Mouse (Mus musculus) Patski (cell line): ENCODE results near the gene Mansc1. TPM values are rescaled to one million over a fixed set of nuclear protein-coding genes. Genes with fewer than 3 reads are reported as not detected.

ENCODE experiments used
- ATAC-seq: fragments of 100-300 bp; one replicate; pipeline ENCODE4 v1.8.0; 2021
- CTCF ChIA-PET: fragments of 350-600 bp; sonication (Branson Sonifier 250); formaldehyde crosslinking; loops from one replicate; lab custom pipeline; 2022; ENCODE audit warnings: inconsistent platforms; lab: Charles Lee
- POLR2A ChIA-PET: fragments of 350-600 bp; sonication (Branson Sonifier 250); formaldehyde crosslinking; loops from one replicate; lab custom pipeline; 2022; ENCODE audit warnings: antibody characterized with exemption, inconsistent platforms; lab: Charles Lee
- DNase-seq: peaks from one replicate; pipeline ENCODE4 v3.0.0-alpha.2; 2011; ENCODE audit warnings: low read depth, low spot score
- H3K27me3 ChIP-seq: fragments of 371-371 bp; one replicate; pipeline ENCODE4 v1.5.1; 2021
- CTCF ChIP-seq: fragments of 100-300 bp; IDR thresholded peaks from one replicate; pipeline ENCODE4 v1.5.1; 2021
- in situ Hi-C: fragments of 300-500 bp; cut with MboI; formaldehyde crosslinking; loops from 3 replicates; pipeline ENCODE4 v1.11.1; 2018; ENCODE audit warnings: low pct_unique_long_range_greater_than_20kb, mixed read lengths
- polyA plus RNA-seq: library from polyadenylated mRNA; unstranded; gene quantifications from one replicate; pipeline ENCODE4 v1.2.3, GENCODE M21; 2021

The Mansc1 gene
- polyA plus RNA-seq, 1 experiment from 2014 or later: not detected

GRCm38 (mm10) chr6:134620129-134620528 lies 12.2 kb downstream of the Mansc1 start:
- ChIA-PET CTCF (interaction anchor here (1.1 to 1.7 kb wide), 2 partner anchors 18 to 193 kb away, joined by 3 to 4 read pairs; no protein-coding TSS in a partner anchor), POLR2A (no interaction called here)
- ATAC-seq: no peak
- DNase-seq: no peak
- in situ Hi-C loops: loop anchor here (25.0 kb wide), 1 partner anchor 358 kb away; no protein-coding TSS in a partner anchor
- no peak for TF ChIP-seq CTCF
- no peaks in the 10 kb centered on the region for H3K27me3 ChIP-seq

- DNase-seq (no peak), ATAC-seq (no peak)
- in situ Hi-C loops: loop anchor here (25.0 kb wide), 1 partner anchor 355 kb away; no protein-coding TSS in a partner anchor
- TF ChIP-seq CTCF: no peak
- H3K27me3 ChIP-seq: no peaks in the 10 kb centered on the region
- POLR2A ChIA-PET: no interaction called here
- CTCF ChIA-PET: interaction anchor here (1.0 to 2.1 kb wide), 3 partner anchors 10 to 184 kb away, joined by 3 to 8 read pairs (median 4); no protein-coding TSS in a partner anchor
Observed at GRCm38 (mm10) chr6:134617589-134617988, 14.7 kb downstream of the Mansc1 start.

- ChIA-PET POLR2A (interaction anchor here (0.6 to 1.3 kb wide), 4 partner anchors 14 to 186 kb away, joined by 3 to 7 read pairs (median 4); no protein-coding TSS in a partner anchor), CTCF (interaction anchor here (0.7 to 2.1 kb wide), 19 partner anchors 8 to 195 kb away, joined by 3 to 8 read pairs (median 4); no protein-coding TSS in a partner anchor)
- in situ Hi-C loops: loop anchor here (25.0 kb wide), 1 partner anchor 353 kb away; no protein-coding TSS in a partner anchor
- DNase-seq (peak; percentile 19), ATAC-seq (peak; percentile 86)
- H3K27me3 ChIP-seq: no peaks in the 10 kb centered on the region
- peak; percentile 97 for TF ChIP-seq CTCF
Observed at GRCm38 (mm10) chr6:134614723-134615648, 17.3 kb downstream of the Mansc1 start.

DNA sequence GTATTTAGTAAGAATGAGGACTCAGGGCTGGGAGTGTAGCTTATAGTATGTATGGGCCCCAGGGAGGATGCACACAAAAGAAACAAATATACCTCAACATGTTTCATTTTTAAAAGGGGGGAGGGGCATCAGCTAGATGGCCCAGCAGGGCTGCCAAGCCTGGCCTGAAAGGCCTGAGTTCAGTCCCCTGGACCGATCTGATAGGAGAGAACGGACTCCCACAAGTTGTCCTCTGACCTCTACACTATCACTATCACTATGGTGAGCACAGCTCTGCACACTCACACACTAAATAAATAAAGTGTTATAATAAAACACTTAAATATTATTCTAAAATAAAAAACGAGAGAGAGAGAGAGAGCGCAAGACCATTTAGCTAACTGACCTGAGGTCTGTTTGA lies 18.0 kb downstream of the Mansc1 start:
- no peak for TF ChIP-seq CTCF
- ATAC-seq: no peak
- in situ Hi-C loops: loop anchor here (25.0 kb wide), 1 partner anchor 352 kb away; no protein-coding TSS in a partner anchor
- no peak for DNase-seq
- H3K27me3 ChIP-seq: no peaks in the 10 kb centered on the region
- ChIA-PET CTCF (interaction anchor here (0.7 to 2.1 kb wide), 12 partner anchors 14 to 195 kb away, joined by 3 to 8 read pairs (median 4); no protein-coding TSS in a partner anchor), POLR2A (interaction anchor here (0.6 to 1.2 kb wide), 3 partner anchors 14 to 181 kb away, joined by 3 to 4 read pairs (median 3); no protein-coding TSS in a partner anchor)

GRCm38 (mm10) chr6:134611896-134612295 lies 20.4 kb downstream of the Mansc1 start:
- CTCF ChIA-PET: interaction anchor here (0.9 to 1.2 kb wide), 2 partner anchors 179 to 189 kb away, joined by 3 read pairs; no protein-coding TSS in a partner anchor
- in situ Hi-C loops: loop anchor here (25.0 kb wide), 1 partner anchor 350 kb away; no protein-coding TSS in a partner anchor
- ATAC-seq (no peak), DNase-seq (no peak)
- TF ChIP-seq CTCF: no peak
- H3K27me3 ChIP-seq: no peaks in the 10 kb centered on the region
- POLR2A ChIA-PET: no interaction called here

- ChIA-PET POLR2A (interaction anchor here (0.9 kb wide), 1 partner anchor 29 kb away, joined by 3 read pairs; no protein-coding TSS in a partner anchor), CTCF (interaction anchor here (1.1 to 1.6 kb wide), 2 partner anchors 9 to 176 kb away, joined by 3 to 4 read pairs; no protein-coding TSS in a partner anchor)
- in situ Hi-C loops: loop anchor here (25.0 kb wide), 1 partner anchor 348 kb away; no protein-coding TSS in a partner anchor
- no peak for ATAC-seq
- H3K27me3 ChIP-seq: no peaks in the 10 kb centered on the region
- no peak for TF ChIP-seq CTCF
- DNase-seq: no peak
Observed at GRCm38 (mm10) chr6:134610380-134610779, 21.9 kb downstream of the Mansc1 start.

GRCm38 (mm10) chr6:134606949-134607746 lies 25.1 kb downstream of the Mansc1 start:
- H3K27me3 ChIP-seq: no peaks in the 10 kb centered on the region
- peak; percentile 72 for TF ChIP-seq CTCF
- ATAC-seq: peak; percentile 29
- POLR2A ChIA-PET: interaction anchor here (0.6 to 1.2 kb wide), 2 partner anchors 40 to 1244 kb away, joined by 3 read pairs; no protein-coding TSS in a partner anchor
- CTCF ChIA-PET: interaction anchor here (0.7 to 4.1 kb wide), 22 partner anchors 8 to 264 kb away, joined by 3 to 27 read pairs (median 4); no protein-coding TSS in a partner anchor
- in situ Hi-C loops: loop anchor here (5.0 to 25.0 kb wide), 3 partner anchors 175 to 642 kb away; no protein-coding TSS in a partner anchor
- no peak for DNase-seq

GRCm38 (mm10) chr6:134606540-134606939 lies 25.7 kb downstream of the Mansc1 start:
- ATAC-seq: no peak
- in situ Hi-C loops: loop anchor here (5.0 to 25.0 kb wide), 3 partner anchors 174 to 642 kb away; no protein-coding TSS in a partner anchor
- TF ChIP-seq CTCF: no peak
- ChIA-PET POLR2A (interaction anchor here (1.2 kb wide), 1 partner anchor 39 kb away, joined by 3 read pairs; no protein-coding TSS in a partner anchor), CTCF (interaction anchor here (0.7 to 4.1 kb wide), 16 partner anchors 8 to 645 kb away, joined by 3 to 27 read pairs (median 4); no protein-coding TSS in a partner anchor)
- DNase-seq: no peak
- H3K27me3 ChIP-seq: no peaks in the 10 kb centered on the region

GRCm38 (mm10) chr6:134605196-134605595 lies 27.1 kb downstream of the Mansc1 start:
- H3K27me3 ChIP-seq: no peaks in the 10 kb centered on the region
- no peak for ATAC-seq
- in situ Hi-C loops: loop anchor here (5.0 to 25.0 kb wide), 3 partner anchors 173 to 640 kb away; no protein-coding TSS in a partner anchor
- no peak for DNase-seq
- no peak for TF ChIP-seq CTCF
- CTCF ChIA-PET: interaction anchor here (4.1 kb wide), 1 partner anchor 178 kb away, joined by 27 read pairs; no protein-coding TSS in a partner anchor
- POLR2A ChIA-PET: no interaction called here
